Mouse (Mus musculus) retina, embryonic 14.5 days (tissue): ENCODE data around the gene Ubac2.

ENCODE experiments used
- DNase-seq: peaks from one replicate; pipeline ENCODE4 v3.0.0-alpha.2; 2015; ENCODE audit warnings: low spot score

Gene Ubac2

DNA sequence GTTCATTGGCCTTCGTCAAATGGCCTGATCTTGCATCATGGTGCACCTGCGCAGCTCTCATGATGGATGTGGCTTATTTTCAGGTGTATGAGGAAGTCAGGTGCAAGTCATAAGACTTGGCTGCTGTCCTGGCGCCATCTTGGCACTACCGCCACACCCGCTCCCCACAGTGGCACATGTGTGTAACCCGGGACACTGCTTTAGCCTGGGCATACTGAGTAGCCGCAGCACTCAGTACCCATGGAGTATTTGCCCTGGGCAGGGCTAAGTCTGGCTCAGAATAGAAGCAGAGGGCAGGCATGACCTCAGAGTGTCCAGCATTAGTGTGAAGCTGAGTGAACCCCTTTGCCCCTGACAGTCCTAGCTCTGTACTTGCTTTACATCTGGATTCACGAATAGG, 49.0 kb downstream of the Ubac2 start:
- DNase-seq: no peak

DNA sequence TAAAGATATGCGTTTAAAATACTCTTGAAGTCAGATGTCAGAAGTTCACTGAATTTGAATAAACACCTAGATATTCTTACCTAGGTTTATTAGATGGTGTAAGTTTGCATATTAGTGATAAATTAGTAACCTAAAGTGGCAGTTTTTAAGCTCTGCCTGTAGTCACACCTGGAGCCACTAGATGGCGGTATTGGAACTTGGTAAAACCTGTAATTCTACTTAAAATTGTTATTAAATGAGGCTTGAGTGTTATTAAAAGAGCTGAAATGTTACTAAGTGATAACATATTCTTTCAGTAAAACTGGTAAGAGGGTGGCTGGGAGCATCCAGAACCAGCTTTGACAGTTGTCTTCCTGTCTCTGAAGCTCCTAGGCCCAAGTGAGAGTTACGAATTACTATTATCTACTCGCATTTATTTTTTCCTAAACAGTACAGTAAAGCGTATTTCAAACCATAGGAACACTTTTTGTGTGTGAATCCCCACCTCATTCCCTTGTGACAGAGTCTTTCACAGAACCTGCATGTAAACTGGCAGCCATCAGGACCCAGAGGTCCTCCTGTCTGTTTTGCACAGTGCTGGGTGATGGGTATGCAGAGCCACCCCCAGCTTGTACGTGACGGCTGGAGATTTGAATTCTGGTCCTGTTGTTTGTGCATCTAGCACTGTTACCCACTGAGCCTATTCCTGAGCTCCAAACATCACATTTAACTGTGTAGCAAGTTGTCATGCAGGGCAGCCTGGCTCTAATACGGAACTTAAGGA, 50.1 kb downstream of the Ubac2 start:
- peak; percentile 78 for DNase-seq

DNA sequence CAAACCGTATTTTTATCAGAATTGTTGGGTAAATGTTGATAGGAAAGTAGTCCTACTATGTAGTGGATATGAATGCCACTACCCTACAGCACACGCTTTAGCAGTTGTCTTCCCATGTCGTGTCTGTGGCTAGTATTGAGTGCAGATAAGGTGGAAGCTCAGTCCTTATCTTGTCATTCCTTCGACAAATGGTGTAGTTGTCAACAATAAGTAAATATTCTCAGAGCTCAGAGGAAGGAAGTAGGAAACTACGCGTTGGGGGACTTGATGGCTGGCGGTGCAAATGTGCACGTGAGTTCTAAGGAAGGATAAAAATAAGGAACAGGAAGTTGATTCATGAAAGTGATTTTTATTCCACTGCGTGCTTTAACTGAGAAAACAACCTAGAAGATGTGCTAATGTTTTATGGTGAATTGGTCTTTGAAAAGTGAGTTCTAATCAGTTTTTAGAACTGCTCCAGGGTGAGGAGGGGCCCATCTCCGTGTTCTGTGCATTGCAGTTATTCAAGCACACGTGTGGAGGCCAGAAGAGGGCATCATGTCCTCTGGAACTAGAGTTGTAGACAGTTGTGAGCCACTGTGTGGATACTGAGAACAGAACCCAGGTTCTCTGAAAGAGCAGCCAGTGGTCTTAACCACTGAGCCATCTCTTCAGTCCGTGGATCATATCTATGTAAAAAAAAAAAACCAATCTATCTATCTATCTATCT, 51.0 kb downstream of the Ubac2 start:
- DNase-seq: no peak

- DNase-seq: no peak
Measured at GRCm38 (mm10) chr14:121930731-121931383, 52.4 kb downstream of the Ubac2 start.

DNA sequence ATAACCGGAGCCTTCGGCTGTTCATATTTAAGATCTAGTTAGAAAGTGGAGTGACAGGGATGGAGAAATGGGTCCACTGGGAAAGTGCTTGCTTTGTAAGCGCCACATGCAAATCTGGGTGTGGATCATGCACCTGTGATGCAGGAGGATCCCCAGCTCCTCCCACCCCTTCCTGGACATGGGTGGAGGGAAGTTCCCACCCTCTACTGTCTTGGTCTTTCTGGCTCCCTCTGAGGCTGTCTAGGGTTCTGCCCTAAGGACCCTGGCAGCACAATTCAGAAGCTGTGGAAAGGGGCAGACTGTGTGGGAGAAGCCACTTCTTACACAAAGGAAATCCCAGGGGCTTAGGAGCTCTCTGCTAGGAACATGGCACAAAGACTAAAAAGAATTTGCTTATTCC, 53.2 kb downstream of the Ubac2 start:
- no peak for DNase-seq

GRCm38 (mm10) chr14:121932180-121932579, 53.8 kb downstream of the Ubac2 start:
- no peak for DNase-seq

GRCm38 (mm10) chr14:121933906-121934596, 55.6 kb downstream of the Ubac2 start:
- DNase-seq: no peak

DNA sequence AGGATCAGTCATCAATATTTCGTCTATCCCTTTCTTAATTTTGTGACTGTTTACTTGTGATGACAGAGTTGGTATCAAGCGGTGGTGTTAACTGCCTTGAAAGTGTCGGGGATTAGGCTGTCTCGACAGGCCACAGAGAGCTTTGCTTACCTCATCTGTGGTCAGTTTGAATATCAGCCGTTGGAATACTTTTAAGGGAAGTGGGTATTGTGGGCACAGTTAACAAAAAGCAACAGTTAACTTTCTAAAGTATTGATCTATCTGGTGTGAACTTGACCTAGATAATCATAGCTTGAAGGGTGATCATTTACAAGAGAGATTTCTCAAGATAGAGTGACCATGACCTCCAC, 56.2 kb downstream of the Ubac2 start:
- DNase-seq: no peak

- DNase-seq: no peak
Measured at GRCm38 (mm10) chr14:121936356-121936755, 57.9 kb downstream of the Ubac2 start.

DNA sequence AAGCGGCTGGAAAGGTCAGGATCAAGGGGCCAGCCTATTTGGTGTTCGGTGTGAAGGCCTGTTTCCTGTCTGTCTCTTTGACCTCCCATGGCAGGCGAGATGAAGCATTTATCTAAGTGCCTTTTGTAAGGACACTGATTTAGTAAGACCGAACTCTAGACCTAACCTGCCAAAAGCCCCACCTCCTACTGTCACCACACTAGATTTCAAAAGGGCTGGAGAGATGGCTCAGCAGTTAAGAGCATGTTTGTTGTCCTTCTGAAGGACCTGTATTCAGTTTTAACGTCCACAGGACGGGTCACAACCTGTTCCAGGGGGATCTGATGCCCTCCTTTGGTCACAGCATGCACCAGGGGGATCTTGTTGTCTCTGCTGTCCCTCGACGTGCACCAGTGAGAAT, 58.4 kb downstream of the Ubac2 start:
- no peak for DNase-seq

- no peak for DNase-seq
Measured at GRCm38 (mm10) chr14:121937601-121938255, 59.3 kb downstream of the Ubac2 start.

DNA sequence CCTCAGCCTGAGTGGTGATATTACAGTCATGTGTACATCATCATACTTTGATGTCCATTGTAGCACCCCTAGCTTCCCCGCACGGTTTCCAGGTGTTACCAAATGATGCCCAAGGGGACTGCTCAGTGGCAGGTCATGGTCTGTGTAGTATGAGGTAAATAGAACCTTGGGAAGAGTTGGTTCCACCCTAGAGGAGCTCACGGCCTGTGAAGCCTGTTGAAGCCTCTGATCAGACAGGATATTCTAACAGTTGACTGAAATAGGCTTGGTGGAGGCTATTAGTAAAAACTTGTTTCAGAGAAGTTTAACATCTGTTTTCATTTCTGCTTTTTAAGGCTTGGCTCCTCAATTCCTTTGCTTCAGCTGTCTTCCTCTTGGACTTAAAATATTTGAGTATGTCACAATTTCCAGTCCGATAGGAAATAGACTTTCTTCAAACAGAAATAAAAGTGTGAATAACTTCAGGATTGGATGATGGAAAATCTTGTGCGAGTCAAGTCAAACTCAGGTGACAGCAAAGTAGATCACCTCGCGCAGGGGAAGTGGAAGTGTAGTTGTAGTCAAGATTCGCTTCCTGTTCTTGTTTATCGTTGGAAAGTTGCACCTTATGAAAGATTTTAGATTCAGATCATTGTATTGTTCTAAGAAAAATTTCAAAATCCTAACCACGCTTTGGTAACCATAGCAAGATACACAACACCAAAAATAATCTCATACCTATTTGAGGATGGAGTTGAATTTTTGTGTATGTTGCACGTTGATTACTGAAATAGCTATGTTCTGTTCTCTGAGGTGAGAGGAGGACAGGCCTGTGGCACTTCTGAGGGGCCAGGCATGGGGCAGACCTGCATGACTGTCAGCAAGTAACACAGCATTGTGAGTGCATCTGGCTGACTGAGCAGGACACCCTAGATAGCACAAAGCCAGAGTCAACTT, 60.1 kb downstream of the Ubac2 start:
- DNase-seq: no peak

DNA sequence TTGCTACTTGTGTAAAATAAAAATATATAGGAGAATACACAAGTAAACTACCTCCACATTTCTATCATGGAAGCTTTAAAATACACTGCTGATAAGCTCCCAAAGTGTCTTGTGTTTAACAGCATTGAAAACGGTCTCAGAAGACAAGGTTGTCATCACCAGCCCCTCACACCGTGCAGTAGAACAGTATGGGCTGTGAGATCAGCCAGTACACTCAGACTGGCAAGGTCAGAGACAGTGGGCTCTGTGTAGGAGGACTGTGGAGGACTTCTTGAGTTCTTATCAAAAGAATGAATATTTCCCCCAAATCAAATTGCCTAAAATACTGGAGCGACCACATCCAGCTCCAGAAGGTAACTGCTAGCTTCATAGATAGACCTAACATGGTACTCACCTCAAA, 61.2 kb downstream of the Ubac2 start:
- DNase-seq: no peak

GRCm38 (mm10) chr14:121946131-121946530, 67.7 kb downstream of the Ubac2 start:
- DNase-seq: no peak

GRCm38 (mm10) chr14:121946728-121947127, 68.3 kb downstream of the Ubac2 start:
- no peak for DNase-seq

DNA sequence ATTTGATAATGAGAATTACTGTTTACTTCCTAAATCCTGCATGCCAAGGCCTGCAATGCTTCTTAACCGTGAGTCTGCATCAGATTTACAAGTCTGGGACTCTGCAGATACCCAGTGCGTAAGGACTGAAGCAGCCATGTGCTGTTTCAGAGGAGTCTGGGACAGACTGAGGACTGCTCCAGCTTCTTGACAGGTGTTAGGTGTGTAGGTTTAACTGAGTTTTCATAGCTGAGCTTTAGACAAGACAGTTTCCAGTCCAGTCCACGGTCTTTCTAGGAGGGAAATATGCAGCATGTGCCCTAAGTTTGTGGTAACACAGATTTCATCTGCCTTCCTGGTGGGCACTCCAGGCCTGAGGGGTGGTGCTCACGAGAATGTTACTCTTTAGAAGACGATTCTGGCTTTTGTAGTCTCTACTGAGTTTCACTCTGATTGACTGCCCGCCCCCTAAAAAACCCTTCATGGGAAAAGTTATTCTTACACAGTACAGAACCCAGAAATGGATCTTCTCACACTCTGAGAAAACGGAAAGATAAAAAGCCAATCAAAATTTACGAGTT, 68.9 kb downstream of the Ubac2 start:
- DNase-seq: no peak

- no peak for DNase-seq
Measured at GRCm38 (mm10) chr14:121947966-121948365, 69.5 kb downstream of the Ubac2 start.

- no peak for DNase-seq
Measured at GRCm38 (mm10) chr14:121949436-121949835, 71.0 kb downstream of the Ubac2 start.

- DNase-seq: no peak
Measured at GRCm38 (mm10) chr14:121949897-121950296, 71.5 kb downstream of the Ubac2 start.

DNA sequence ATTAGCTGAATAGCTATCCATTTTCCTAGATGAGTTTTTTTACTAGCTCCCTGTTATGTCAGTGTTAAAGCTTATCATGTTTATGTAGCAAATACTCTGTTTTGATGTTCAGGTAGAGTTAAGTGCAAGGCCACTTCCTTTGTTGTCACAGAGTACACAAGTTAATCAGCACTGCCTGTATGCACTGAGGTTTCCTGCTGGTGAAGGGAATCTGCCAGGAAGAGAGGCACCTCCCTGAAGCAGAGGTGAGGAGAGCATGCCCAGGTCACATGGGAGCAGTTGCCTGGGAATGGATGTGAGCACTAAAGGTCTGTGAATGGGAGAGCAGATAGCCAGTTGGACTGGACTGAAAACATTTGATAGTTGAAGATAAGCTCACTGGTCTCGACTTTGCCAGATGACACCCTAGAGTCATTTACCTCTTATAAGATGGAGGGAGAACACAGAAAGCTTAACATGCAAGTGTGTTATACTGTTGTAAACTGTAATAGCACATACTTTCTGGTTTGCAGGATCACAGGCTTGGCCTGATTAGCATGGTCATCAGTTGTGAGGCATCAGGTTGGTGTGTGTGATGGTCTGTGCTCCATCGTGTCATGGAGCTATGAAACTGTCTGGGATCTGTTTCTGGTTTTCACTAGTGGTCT, 73.1 kb downstream of the Ubac2 start:
- DNase-seq: no peak
